Mouse (Mus musculus) layer of hippocampus, adult 9-11 months (tissue): ENCODE measurements at regions not wholly inside any gene's neighbourhood (a gene's known extent, or its start where the extent isn't known, plus 50 kb on each side); places are given as distances from the start of the nearest gene placed in this dataset.

Source experiments
- DNase-seq: peaks from one replicate; pipeline ENCODE4 v3.0.0; 2022

GRCm38 (mm10) chr14:109985026-109985425 is 769.9 kb downstream of the Slitrk6 start:
- peak; percentile 6 for DNase-seq

- DNase-seq, result peak; percentile 38
Measured at GRCm38 (mm10) chr14:109958008-109958407, 796.9 kb downstream of the Slitrk6 start.

- no peak for DNase-seq
Measured at GRCm38 (mm10) chr14:109941944-109942343, 813.0 kb downstream of the Slitrk6 start.

GRCm38 (mm10) chr14:109941162-109941561 is 813.8 kb downstream of the Slitrk6 start:
- no peak for DNase-seq

- no peak for DNase-seq
Measured at GRCm38 (mm10) chr14:109937432-109937831, 817.5 kb downstream of the Slitrk6 start.

GRCm38 (mm10) chr14:109928977-109929376 is 826.0 kb downstream of the Slitrk6 start:
- no peak for DNase-seq

- no peak for DNase-seq
Measured at GRCm38 (mm10) chr14:109891896-109892165, 863.1 kb downstream of the Slitrk6 start.

- DNase-seq, result no peak
Measured at GRCm38 (mm10) chr14:109891151-109891895, 863.6 kb downstream of the Slitrk6 start.

- no peak for DNase-seq
Measured at GRCm38 (mm10) chr14:109876950-109877663, 877.8 kb downstream of the Slitrk6 start.

GRCm38 (mm10) chr14:109874230-109874629 is 880.7 kb downstream of the Slitrk6 start:
- DNase-seq, result peak; percentile 9

- DNase-seq, result no peak
Measured at GRCm38 (mm10) chr14:109840354-109841104, 914.4 kb downstream of the Slitrk6 start.

GRCm38 (mm10) chr14:109802522-109803126 is 888.7 kb upstream of the Slitrk1 start:
- DNase-seq, result no peak

- DNase-seq, result no peak
Measured at GRCm38 (mm10) chr14:109772246-109772645, 858.3 kb upstream of the Slitrk1 start.

- no peak for DNase-seq
Measured at GRCm38 (mm10) chr14:109760892-109761291, 846.9 kb upstream of the Slitrk1 start.
